Mouse (Mus musculus): ENCODE data around the gene Itga8. TPM values are rescaled to one million over a fixed set of nuclear protein-coding genes. Genes with fewer than 3 reads are reported as not detected.

Itga8 gene
- total RNA-seq, 2 experiments from 2014 or later = 9.6 to 10.7 TPM

GRCm38 (mm10) chr2:12115479-12115878, 186.2 kb downstream of the Itga8 start:
- Histone ChIP-seq H3K4me3 (no peak overlapping the region), H3K27ac (no peak overlapping the region)
- TF ChIP-seq CTCF (IDR thresholded peaks at IDR 0.05) = no peak
- no peak for DNase-seq (ENCODE audit: extremely low spot score in 1 of 2, low spot score in 2 of 2)
- intact Hi-C loops (cut with DNase I) = no loop called here

GRCm38 (mm10) chr2:12109306-12109705, 192.4 kb downstream of the Itga8 start:
- intact Hi-C loops (cut with DNase I) = no loop called here
- TF ChIP-seq CTCF (IDR thresholded peaks at IDR 0.05) = no peak
- Histone ChIP-seq H3K27ac (no peak overlapping the region), H3K4me3 (no peak overlapping the region)
- DNase-seq (ENCODE audit: extremely low spot score in 1 of 2, low spot score in 2 of 2) = no peak

GRCm38 (mm10) chr2:12108306-12108705, 193.4 kb downstream of the Itga8 start:
- intact Hi-C loops (cut with DNase I) = no loop called here
- no peak for DNase-seq (ENCODE audit: extremely low spot score in 1 of 2, low spot score in 2 of 2)
- Histone ChIP-seq H3K27ac (no peak overlapping the region), H3K4me3 (no peak overlapping the region)
- TF ChIP-seq CTCF (IDR thresholded peaks at IDR 0.05) = no peak

- H3K4me3 ChIP-seq = no peak overlapping the region
- no peak overlapping the region for H3K27ac ChIP-seq
- intact Hi-C loops (cut with DNase I) = no loop called here
- DNase-seq (ENCODE audit: extremely low spot score in 1 of 2, low spot score in 2 of 2) = no peak
- TF ChIP-seq CTCF (IDR thresholded peaks at IDR 0.05) = no peak
These were observed 194.5 kb downstream of the Itga8 start for GRCm38 (mm10) chr2:12107265-12107664.

- no peak for DNase-seq (ENCODE audit: extremely low spot score in 1 of 2, low spot score in 2 of 2)
- intact Hi-C loops (cut with DNase I) = loop anchor here (2.0 kb wide), 1 partner anchor 194 kb away; no protein-coding TSS in a partner anchor
- no peak overlapping the region for H3K4me3 ChIP-seq
- H3K27ac ChIP-seq = no peak overlapping the region
- TF ChIP-seq CTCF (IDR thresholded peaks at IDR 0.05) = no peak
These were observed 198.5 kb downstream of the Itga8 start for GRCm38 (mm10) chr2:12103183-12103582.

- Histone ChIP-seq H3K27ac (no peak overlapping the region), H3K4me3 (no peak overlapping the region)
- TF ChIP-seq CTCF (IDR thresholded peaks at IDR 0.05) = no peak
- DNase-seq (ENCODE audit: extremely low spot score in 1 of 2, low spot score in 2 of 2) = no peak
- intact Hi-C loops (cut with DNase I) = no loop called here
These were observed 209.3 kb downstream of the Itga8 start for GRCm38 (mm10) chr2:12092203-12092984.

GRCm38 (mm10) chr2:12090993-12091392, 210.7 kb downstream of the Itga8 start:
- DNase-seq (ENCODE audit: extremely low spot score in 1 of 2, low spot score in 2 of 2) = no peak
- no peak for TF ChIP-seq CTCF (IDR thresholded peaks at IDR 0.05)
- intact Hi-C loops (cut with DNase I) = no loop called here
- Histone ChIP-seq H3K4me3 (no peak overlapping the region), H3K27ac (no peak overlapping the region)

GRCm38 (mm10) chr2:12085492-12085891, 216.2 kb downstream of the Itga8 start:
- DNase-seq (ENCODE audit: extremely low spot score in 1 of 2, low spot score in 2 of 2) = no peak
- Histone ChIP-seq H3K4me3 (no peak overlapping the region), H3K27ac (no peak overlapping the region)
- no peak for TF ChIP-seq CTCF (IDR thresholded peaks at IDR 0.05)
- intact Hi-C loops (cut with DNase I) = no loop called here

- DNase-seq (ENCODE audit: extremely low spot score in 1 of 2, low spot score in 2 of 2) = no peak
- no peak overlapping the region for H3K4me3 ChIP-seq
- no peak overlapping the region for H3K27ac ChIP-seq
- intact Hi-C loops (cut with DNase I) = no loop called here
- TF ChIP-seq CTCF (IDR thresholded peaks at IDR 0.05) = no peak
These were observed 217.4 kb downstream of the Itga8 start for GRCm38 (mm10) chr2:12084341-12084740.

- Histone ChIP-seq H3K27ac (no peak overlapping the region), H3K4me3 (no peak overlapping the region)
- intact Hi-C loops (cut with DNase I) = no loop called here
- no peak for DNase-seq (ENCODE audit: extremely low spot score in 1 of 2, low spot score in 2 of 2)
- TF ChIP-seq CTCF (IDR thresholded peaks at IDR 0.05) = no peak
These were observed 224.3 kb downstream of the Itga8 start for GRCm38 (mm10) chr2:12077266-12077891.

GRCm38 (mm10) chr2:12065669-12066399, 235.9 kb downstream of the Itga8 start:
- no peak for DNase-seq (ENCODE audit: extremely low spot score in 1 of 2, low spot score in 2 of 2)
- TF ChIP-seq CTCF (IDR thresholded peaks at IDR 0.05) = no peak
- intact Hi-C loops (cut with DNase I) = no loop called here
- Histone ChIP-seq H3K27ac (no peak overlapping the region), H3K4me3 (no peak overlapping the region)
